23 mouse cellular contexts compared by ENCODE assay signal in genomic region chr8:70217441-70217840, GRCm38 (mm10). TPM values are rescaled to one million over a fixed set of nuclear protein-coding genes. Genes with fewer than 3 reads are reported as not detected.
A peak's percentile ranks its signal among the peaks of the same experiment; 100 is the strongest.
DNase-seq lines count a peak whose midpoint lies in the region; ATAC-seq and TF ChIP-seq lines count a peak whose summit lies in the region.
"Had no signal": no experiment of that assay in that cellular context is flagged by ENCODE, and none has a peak within 500 bp of the region (broad histone marks: within the 10 kb centered on the region; RNA-seq: fewer than 3 reads in every experiment).

No protein-coding gene starts in this region.

- H3K27ac ChIP-seq in gastrocnemius, adult 2 months = peak overlapping the region; percentile 99; the same call in 1 of the 2 replicates
- H3K27ac ChIP-seq in kidney, adult 2 months (ENCODE audit: insufficient read depth, low read depth, low read length) = peak overlapping the region; percentile 98
- H3K27ac ChIP-seq in kidney, embryonic 16.5 days (ENCODE audit: low read length) = no peak overlapping the region
- 0 out of 2 replicates have a peak overlapping the region, but pooled peaks have one; percentile 38 for H3K27ac ChIP-seq in lung, postnatal 0 days (ENCODE audit: low read length)
- H3K27ac ChIP-seq in heart, embryonic 11.5 days (ENCODE audit: low read depth, low read length) = no peak overlapping the region
- H3K27ac ChIP-seq: forebrain, embryonic 15.5 days; heart, embryonic 13.5 days; limb, embryonic 12.5 days; liver, embryonic 13.5 days; midbrain, embryonic 10.5 days; midbrain, embryonic 15.5 days; neural tube, embryonic 15.5 days had no signal

- H3K4me1 ChIP-seq in kidney, adult 2 months (ENCODE audit: control insufficient read depth, insufficient read depth, low read length) = peaks cover 50% of the 10 kb centered on the region
- H3K4me1 ChIP-seq in kidney, embryonic 16.5 days (ENCODE audit: insufficient read depth, low read length) = peaks cover 4% of the 10 kb centered on the region; the same call in 1 of the 2 replicates
- no peaks in the 10 kb centered on the region for H3K4me1 ChIP-seq in lung, postnatal 0 days (ENCODE audit: insufficient read depth, low read depth, low read length)
- H3K4me1 ChIP-seq in heart, embryonic 11.5 days (ENCODE audit: control insufficient read depth, insufficient read depth, low read length) = 0 out of 2 replicates have a peak, but pooled peaks cover 2% of the 10 kb centered on the region

- H3K27me3 ChIP-seq in kidney, adult 2 months (replicated peaks; ENCODE audit: control insufficient read depth, insufficient read depth, low read length) = no peaks in the 10 kb centered on the region
- H3K27me3 ChIP-seq in kidney, embryonic 16.5 days (ENCODE audit: insufficient read depth, low read length) = no peaks in the 10 kb centered on the region
- H3K27me3 ChIP-seq in lung, postnatal 0 days (replicated peaks; ENCODE audit: insufficient read depth, low read length) = no peaks in the 10 kb centered on the region
- no peaks in the 10 kb centered on the region; the same call in none of the 2 replicates for H3K27me3 ChIP-seq in heart, embryonic 11.5 days (ENCODE audit: control insufficient read depth, insufficient read depth, low read length)
- H3K27me3 ChIP-seq: CH12.LX; forebrain, embryonic 15.5 days; heart, embryonic 13.5 days; liver, embryonic 13.5 days; midbrain, embryonic 15.5 days; neural tube, embryonic 15.5 days had no signal

- no peak overlapping the region for H3K4me3 ChIP-seq in gastrocnemius, adult 2 months
- no peak overlapping the region for H3K4me3 ChIP-seq in kidney, adult 2 months (ENCODE audit: insufficient read depth, low read depth, low read length)
- H3K4me3 ChIP-seq in kidney, embryonic 16.5 days (ENCODE audit: low read length) = no peak overlapping the region
- H3K4me3 ChIP-seq in lung, postnatal 0 days (ENCODE audit: low read depth, low read length) = no peak overlapping the region
- no peak overlapping the region for H3K4me3 ChIP-seq in heart, embryonic 11.5 days (ENCODE audit: low read depth, low read length)
- H3K4me3 ChIP-seq: forebrain, embryonic 15.5 days; heart, adult 2 months; heart, embryonic 13.5 days; limb, embryonic 12.5 days; liver, embryonic 13.5 days; midbrain, embryonic 10.5 days; midbrain, embryonic 15.5 days; neural tube, embryonic 15.5 days had no signal

- no peaks in the 10 kb centered on the region for H3K36me3 ChIP-seq in kidney, adult 2 months (ENCODE audit: control insufficient read depth, insufficient read depth, low read length)
- H3K36me3 ChIP-seq in kidney, embryonic 16.5 days (ENCODE audit: insufficient read depth, low read length) = no peaks in the 10 kb centered on the region
- no peaks in the 10 kb centered on the region for H3K36me3 ChIP-seq in lung, postnatal 0 days (ENCODE audit: insufficient read depth, low read length)
- H3K36me3 ChIP-seq in heart, embryonic 11.5 days (ENCODE audit: control insufficient read depth, insufficient read depth, low read length) = peaks cover 5% of the 10 kb centered on the region

- no peak for TF ChIP-seq CTCF in gastrocnemius, adult 2 months (IDR thresholded peaks at IDR 0.05)
- TF ChIP-seq CTCF in kidney, adult 2 months (conservative IDR thresholded peaks at IDR 0.05; ENCODE audit: insufficient read depth, insufficient read length, low read depth, low read length) = no peak
- no peak for TF ChIP-seq CTCF in lung, postnatal 0 days (IDR thresholded peaks at IDR 0.05)

- H3K4me2 ChIP-seq in kidney, embryonic 16.5 days (replicated peaks; ENCODE audit: low read depth, low read length) = no peak overlapping the region
- no peak overlapping the region for H3K4me2 ChIP-seq in lung, postnatal 0 days (replicated peaks; ENCODE audit: low read depth, low read length)
- H3K4me2 ChIP-seq in heart, embryonic 11.5 days = no peak overlapping the region
- H3K4me2 ChIP-seq: forebrain, embryonic 15.5 days; heart, embryonic 13.5 days; limb, embryonic 12.5 days; liver, embryonic 13.5 days; midbrain, embryonic 15.5 days; neural tube, embryonic 15.5 days had no signal

- no peak for TF ChIP-seq POLR2A in kidney, adult 2 months (IDR thresholded peaks at IDR 0.05; ENCODE audit: low read depth, low read length)

- no peak overlapping the region for H3K9ac ChIP-seq in kidney, embryonic 16.5 days (replicated peaks; ENCODE audit: low read length)
- no peak overlapping the region for H3K9ac ChIP-seq in lung, postnatal 0 days (replicated peaks; ENCODE audit: low read depth)
- no peak overlapping the region for H3K9ac ChIP-seq in heart, embryonic 11.5 days (ENCODE audit: low read depth, low read length)
- H3K9ac ChIP-seq: forebrain, embryonic 15.5 days; heart, embryonic 13.5 days; limb, embryonic 12.5 days; liver, embryonic 13.5 days; midbrain, embryonic 15.5 days; neural tube, embryonic 15.5 days had no signal

- no peak for TF ChIP-seq EP300 in lung, postnatal 0 days (IDR thresholded peaks at IDR 0.05)

- H3K9me3 ChIP-seq in kidney, embryonic 16.5 days (ENCODE audit: low read length) = no peaks in the 10 kb centered on the region
- no peaks in the 10 kb centered on the region for H3K9me3 ChIP-seq in lung, postnatal 0 days (ENCODE audit: low read length)
- no peaks in the 10 kb centered on the region for H3K9me3 ChIP-seq in heart, embryonic 11.5 days (replicated peaks; ENCODE audit: control insufficient read depth, low read length)
- H3K9me3 ChIP-seq: forebrain, embryonic 15.5 days; heart, embryonic 13.5 days; limb, embryonic 12.5 days; liver, embryonic 13.5 days; midbrain, embryonic 10.5 days; midbrain, embryonic 15.5 days; neural tube, embryonic 15.5 days had no signal

- no peak for ATAC-seq in kidney, embryonic 16.5 days (ENCODE audit: low FRiP score, low TSS enrichment)
- ATAC-seq in lung, postnatal 0 days = no peak
- ATAC-seq in heart, embryonic 11.5 days (replicated peaks; ENCODE audit: insufficient number of reproducible peaks, low FRiP score, low TSS enrichment) = no peak
- ATAC-seq: forebrain, embryonic 15.5 days; intestine, embryonic 16.5 days; midbrain, embryonic 15.5 days had no signal

- no peak for DNase-seq in gastrocnemius, adult 2 months
- no peak for DNase-seq in gastrocnemius, postnatal 36 days
- peak; percentile 92 for DNase-seq in kidney, adult 2 months
- no peak for DNase-seq in lung, postnatal 0 days (ENCODE audit: low spot score)
- DNase-seq in lung, postnatal 14 days = no peak
- DNase-seq: cerebellum, adult 11 months; cerebellum, adult 9-10 months; cerebellum, postnatal 36 days; heart, adult 2 months; liver, embryonic 13.5 days; lung, adult 2 months; retina, postnatal 1 day; right cerebral cortex, postnatal 14 days had no signal

- intact Hi-C loops in gastrocnemius, adult 2 months (cut with DNase I) = no loop called here
- intact Hi-C loops in gastrocnemius, postnatal 36 days (cut with DNase I) = no loop called here

RNA-seq across cellular contexts. Expression of gene Slc25a42, which starts 5.3 kb away (rescaled TPM):
- 10 to 100 TPM; 27.5 to 33.3 TPM for total RNA-seq in gastrocnemius, adult 2 months (2021)
- 10 to 100 TPM; 28.0 to 40.6 TPM for total RNA-seq in gastrocnemius, postnatal 36 days (2021)
- 129 and 132 TPM in 2 replicates for polyA plus RNA-seq in kidney, adult 2 months (2012; rRNA removed)
- 5.0 and 6.4 TPM in 2 replicates for polyA plus RNA-seq in kidney, embryonic 16.5 days (2015; fragmentation: Nextera tagmentation; extraction: Ambion mirVana)
- 4.0 and 4.3 TPM in 2 replicates for polyA plus RNA-seq in lung, postnatal 0 days (2015; fragmentation: Nextera tagmentation; extraction: Ambion mirVana)
- polyA plus RNA-seq in heart, embryonic 11.5 days (2014; fragmentation: Nextera tagmentation; extraction: Ambion mirVana) = 4.8 and 5.2 TPM in 2 replicates

RNA-seq across cellular contexts. Expression of gene Sugp2, which starts 16.6 kb away (rescaled TPM):
- 10 to 100 TPM; 41.8 to 50.7 TPM for total RNA-seq in gastrocnemius, adult 2 months (2021)
- total RNA-seq in gastrocnemius, postnatal 36 days (2021) = 10 to 100 TPM; 34.8 to 46.2 TPM
- polyA plus RNA-seq in kidney, adult 2 months (2012; rRNA removed) = 18.9 and 20.2 TPM in 2 replicates
- polyA plus RNA-seq in kidney, embryonic 16.5 days (2015; fragmentation: Nextera tagmentation; extraction: Ambion mirVana) = 28.0 and 34.8 TPM in 2 replicates
- 12.3 and 13.6 TPM in 2 replicates for polyA plus RNA-seq in lung, postnatal 0 days (2015; fragmentation: Nextera tagmentation; extraction: Ambion mirVana)
- 23.0 and 26.2 TPM in 2 replicates for polyA plus RNA-seq in heart, embryonic 11.5 days (2014; fragmentation: Nextera tagmentation; extraction: Ambion mirVana)

RNA-seq across cellular contexts. Expression of gene Armc6, which starts 16.8 kb away (rescaled TPM):
- 1 to 10 TPM; 7.6 to 9.7 TPM for total RNA-seq in gastrocnemius, adult 2 months (2021)
- 1 to 10 TPM; 6.8 to 7.3 TPM for total RNA-seq in gastrocnemius, postnatal 36 days (2021)
- 14.2 and 14.4 TPM in 2 replicates for polyA plus RNA-seq in kidney, adult 2 months (2012; rRNA removed)
- polyA plus RNA-seq in kidney, embryonic 16.5 days (2015; fragmentation: Nextera tagmentation; extraction: Ambion mirVana) = 23.8 and 31.5 TPM in 2 replicates
- polyA plus RNA-seq in lung, postnatal 0 days (2015; fragmentation: Nextera tagmentation; extraction: Ambion mirVana) = 10.4 and 11.9 TPM in 2 replicates
- 17.6 and 17.8 TPM in 2 replicates for polyA plus RNA-seq in heart, embryonic 11.5 days (2014; fragmentation: Nextera tagmentation; extraction: Ambion mirVana)

RNA-seq across cellular contexts. Expression of gene Tmem161a, which starts 45.3 kb away (rescaled TPM):
- 10 to 100 TPM; 81.1 to 86.2 TPM for total RNA-seq in gastrocnemius, adult 2 months (2021)
- 10 to 100 TPM; 75.3 to 75.9 TPM for total RNA-seq in gastrocnemius, postnatal 36 days (2021)
- polyA plus RNA-seq in kidney, adult 2 months (2012; rRNA removed) = 85.2 and 115 TPM in 2 replicates
- 81.7 and 87.8 TPM in 2 replicates for polyA plus RNA-seq in kidney, embryonic 16.5 days (2015; fragmentation: Nextera tagmentation; extraction: Ambion mirVana)
- polyA plus RNA-seq in lung, postnatal 0 days (2015; fragmentation: Nextera tagmentation; extraction: Ambion mirVana) = 45.0 and 45.8 TPM in 2 replicates
- polyA plus RNA-seq in heart, embryonic 11.5 days (2014; fragmentation: Nextera tagmentation; extraction: Ambion mirVana) = 64.9 and 67.7 TPM in 2 replicates

Comparison
In these comparisons a context has a peak if more than half of its experiments do, and no peak if none do; other contexts are left out.
1. H3K27ac ChIP-seq: peak in gastrocnemius, adult 2 months (single experiment), kidney, adult 2 months (single experiment) and lung, postnatal 0 days (single experiment); none in kidney, embryonic 16.5 days (single experiment) and heart, embryonic 11.5 days (single experiment).
2. RNA of gene Slc25a42, which starts 5.3 kb away (polyA plus RNA-seq): 129 to 132 TPM in kidney, adult 2 months; 4.8 to 5.2 TPM in heart, embryonic 11.5 days, 5.0 to 6.4 TPM in kidney, embryonic 16.5 days and 4.0 to 4.3 TPM in lung, postnatal 0 days; every median in the first group is over 10 times any median in the second.